Mouse (Mus musculus) embryonic facial prominence, embryonic 11.5 days (tissue): ENCODE data around the gene F2r. TPM values are rescaled to one million over a fixed set of nuclear protein-coding genes. Genes with fewer than 3 reads are reported as not detected.

ENCODE experiments used
- ATAC-seq: fragments of 200-750 bp; cut with Nextera tagmentation; replicated peaks from 2 replicates; pipeline ENCODE4 v1.8.0; 2017; ENCODE audit warnings: low read depth; ENCODE audit not compliant: insufficient number of reproducible peaks, low FRiP score, low TSS enrichment
- DNase-seq: peaks from one replicate; pipeline ENCODE4 v3.0.0-alpha.2; 2015; ENCODE audit warnings: low spot score
- H3K27ac ChIP-seq: fragments of 300-500 bp; sonication (generic); replicated peaks from 2 replicates; pipeline ENCODE4 v1.5.1; 2014; ENCODE audit warnings: mild to moderate bottlenecking, low read depth, low read length, control low read depth
- H3K27me3 ChIP-seq: fragments of 300-500 bp; sonication (generic); 2 replicates; pipeline ENCODE4 v1.6.1; 2014; ENCODE audit warnings: mild to moderate bottlenecking, low read length, moderate library complexity, mixed read lengths; ENCODE audit not compliant: control insufficient read depth, insufficient read depth
- H3K36me3 ChIP-seq: fragments of 300-500 bp; sonication (generic); replicated peaks from 2 replicates; pipeline ENCODE4 v1.6.1; 2014; ENCODE audit warnings: low read depth, mild to moderate bottlenecking, low read length, moderate library complexity, mixed read lengths; ENCODE audit not compliant: control insufficient read depth, insufficient read depth
- H3K4me1 ChIP-seq: fragments of 300-500 bp; sonication (generic); 2 replicates; pipeline ENCODE4 v1.6.1; 2014; ENCODE audit warnings: low read length, mixed read lengths; ENCODE audit not compliant: control insufficient read depth, insufficient read depth
- H3K4me2 ChIP-seq: fragments of 300-500 bp; sonication (generic); 2 replicates; pipeline ENCODE4 v1.6.1; 2014; ENCODE audit warnings: low read depth, mild to moderate bottlenecking, control low read depth, low read length, moderate library complexity
- H3K4me3 ChIP-seq: fragments of 300-500 bp; sonication (generic); 2 replicates; pipeline ENCODE4 v1.5.1; 2014; ENCODE audit warnings: low read depth, low read length, control low read depth
- H3K9ac ChIP-seq: fragments of 300-500 bp; sonication (generic); replicated peaks from 2 replicates; pipeline ENCODE4 v1.6.1; 2014; ENCODE audit warnings: mild to moderate bottlenecking, control low read depth, low read length
- H3K9me3 ChIP-seq: fragments of 300-500 bp; sonication (generic); replicated peaks from 2 replicates; pipeline ENCODE4 v1.6.1; 2016; ENCODE audit warnings: mild to moderate bottlenecking, low read length, inconsistent platforms, mixed read lengths; ENCODE audit not compliant: control insufficient read depth
- WGBS: fragments of 180-500 bp; shearing (Covaris S2); extraction: QIAGEN DNeasy Blood & Tissue Kit; methylation state at CpG from one replicate; pipeline ENCODE4 v1.1.7; 2014; 5-methylcytosine and 5-hydroxymethylcytosine counted together
- polyA plus RNA-seq: library from polyadenylated mRNA; unstranded; fragments of >200 nt; fragmentation: Nextera tagmentation; extraction: Ambion mirVana; gene quantifications from 2 replicates; pipeline ENCODE4 v1.2.1, GENCODE M21; 2014

F2r gene
- polyA plus RNA-seq, 1 experiment from 2014 or later, result 144 TPM

GRCm38 (mm10) chr13:95639336-95640116 is 21.2 kb upstream of the F2r start:
- Histone ChIP-seq H3K9me3 (no peaks in the 10 kb centered on the region), H3K27me3 (no peaks in the 10 kb centered on the region), H3K4me1 (peaks cover 3% of the 10 kb centered on the region), H3K36me3 (no peaks in the 10 kb centered on the region), H3K9ac (no peak overlapping the region), H3K27ac (no peak overlapping the region; the same call in 1 of the 2 replicates), H3K4me3 (no peak overlapping the region), H3K4me2 (no peak overlapping the region)
- ATAC-seq (no peak), DNase-seq (peak; percentile 43)
- WGBS, result 54% methylated on average over 15 of the region's 15 CpGs

- Histone ChIP-seq H3K4me2 (no peak overlapping the region), H3K9ac (no peak overlapping the region), H3K27ac (no peak overlapping the region), H3K36me3 (no peaks in the 10 kb centered on the region), H3K27me3 (no peaks in the 10 kb centered on the region), H3K4me3 (no peak overlapping the region), H3K9me3 (no peaks in the 10 kb centered on the region), H3K4me1 (peaks cover 3% of the 10 kb centered on the region)
- WGBS, result 14% methylated on average over 5 of the region's 5 CpGs
- ATAC-seq (0 out of 2 replicates have a peak, but pooled peaks have one; percentile 46), DNase-seq (peak; percentile 51)
Observed at GRCm38 (mm10) chr13:95638894-95639293, 20.6 kb upstream of the F2r start.

- DNase-seq (no peak), ATAC-seq (no peak)
- Histone ChIP-seq H3K4me3 (no peak overlapping the region), H3K4me2 (no peak overlapping the region), H3K36me3 (no peaks in the 10 kb centered on the region), H3K27me3 (no peaks in the 10 kb centered on the region), H3K4me1 (peaks cover 3% of the 10 kb centered on the region), H3K27ac (no peak overlapping the region), H3K9me3 (no peaks in the 10 kb centered on the region), H3K9ac (no peak overlapping the region)
- WGBS, result 77% methylated on average over 10 of the region's 10 CpGs
Observed at GRCm38 (mm10) chr13:95637737-95638136, 19.4 kb upstream of the F2r start.

DNA sequence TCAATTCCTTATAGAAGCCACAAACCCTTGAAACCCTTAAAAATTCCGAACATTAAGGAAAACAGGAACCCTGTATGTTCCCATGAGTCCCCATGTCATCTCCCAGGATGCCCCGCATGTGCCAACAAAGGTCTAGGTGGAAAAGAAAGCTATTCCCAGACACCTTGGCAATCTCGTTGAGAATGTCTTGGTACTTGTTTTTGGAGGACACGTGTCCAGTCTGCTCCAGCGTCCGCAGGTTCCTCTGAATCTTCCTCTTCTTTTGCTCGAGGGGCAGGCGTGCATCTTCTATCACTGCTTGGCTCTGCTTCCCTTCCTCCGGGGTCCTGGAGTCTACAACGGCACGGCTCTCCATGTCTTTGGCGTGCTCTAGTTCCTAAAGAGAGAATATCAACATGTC is 17.0 kb upstream of the F2r start:
- no peak overlapping the region for H3K27ac ChIP-seq
- no peak for ATAC-seq
- DNase-seq, result no peak
- H3K4me3 ChIP-seq, result no peak overlapping the region
- no peaks in the 10 kb centered on the region for H3K27me3 ChIP-seq
- no peak overlapping the region for H3K4me2 ChIP-seq
- H3K9me3 ChIP-seq, result no peaks in the 10 kb centered on the region
- H3K9ac ChIP-seq, result no peak overlapping the region
- WGBS, result 90% methylated on average over 12 of the region's 12 CpGs
- no peaks in the 10 kb centered on the region for H3K36me3 ChIP-seq
- peaks cover 3% of the 10 kb centered on the region for H3K4me1 ChIP-seq

- no peaks in the 10 kb centered on the region for H3K36me3 ChIP-seq
- H3K9ac ChIP-seq, result no peak overlapping the region
- no peak overlapping the region for H3K4me2 ChIP-seq
- peaks cover 3% of the 10 kb centered on the region for H3K4me1 ChIP-seq
- H3K9me3 ChIP-seq, result no peaks in the 10 kb centered on the region
- DNase-seq, result no peak
- no peak for ATAC-seq
- 39% methylated on average over 2 of the region's 2 CpGs for WGBS
- H3K27me3 ChIP-seq, result no peaks in the 10 kb centered on the region
- no peak overlapping the region for H3K27ac ChIP-seq
- no peak overlapping the region for H3K4me3 ChIP-seq
Observed at GRCm38 (mm10) chr13:95634451-95634850, 16.2 kb upstream of the F2r start.

GRCm38 (mm10) chr13:95633384-95633783 is 15.1 kb upstream of the F2r start:
- no peak overlapping the region for H3K27ac ChIP-seq
- H3K9ac ChIP-seq, result no peak overlapping the region
- H3K4me3 ChIP-seq, result no peak overlapping the region
- no peaks in the 10 kb centered on the region for H3K4me1 ChIP-seq
- H3K27me3 ChIP-seq, result no peaks in the 10 kb centered on the region
- H3K36me3 ChIP-seq, result no peaks in the 10 kb centered on the region
- H3K4me2 ChIP-seq, result no peak overlapping the region
- ATAC-seq (no peak), DNase-seq (no peak)
- no peaks in the 10 kb centered on the region for H3K9me3 ChIP-seq
- 80% methylated on average over 2 of the region's 2 CpGs for WGBS

DNA sequence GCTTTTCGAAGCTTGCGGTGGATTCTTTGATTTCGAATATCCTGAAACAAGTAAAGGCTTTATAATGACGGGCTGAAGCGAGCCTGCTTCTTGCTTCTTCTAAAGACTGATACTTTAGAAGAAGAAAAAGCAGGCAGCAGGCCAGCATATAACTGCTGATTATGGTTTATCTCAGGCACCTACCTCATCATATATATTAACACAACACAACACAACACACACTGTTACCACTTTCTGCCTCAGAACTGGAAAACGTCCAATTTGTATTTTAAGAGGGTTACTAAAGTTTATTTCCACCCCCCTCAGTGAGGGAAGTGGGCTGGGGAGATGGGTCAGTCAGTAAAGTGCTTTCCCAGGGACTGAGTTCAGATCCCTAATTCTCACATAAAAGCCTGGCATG is 13.9 kb upstream of the F2r start:
- no peak for DNase-seq
- no peak for ATAC-seq
- H3K4me3 ChIP-seq, result no peak overlapping the region
- no peak overlapping the region for H3K27ac ChIP-seq
- no peaks in the 10 kb centered on the region for H3K36me3 ChIP-seq
- no peaks in the 10 kb centered on the region for H3K27me3 ChIP-seq
- 94% methylated on average over 6 of the region's 6 CpGs for WGBS
- H3K4me2 ChIP-seq, result no peak overlapping the region
- no peak overlapping the region for H3K9ac ChIP-seq
- H3K9me3 ChIP-seq, result no peaks in the 10 kb centered on the region
- no peaks in the 10 kb centered on the region for H3K4me1 ChIP-seq

DNA sequence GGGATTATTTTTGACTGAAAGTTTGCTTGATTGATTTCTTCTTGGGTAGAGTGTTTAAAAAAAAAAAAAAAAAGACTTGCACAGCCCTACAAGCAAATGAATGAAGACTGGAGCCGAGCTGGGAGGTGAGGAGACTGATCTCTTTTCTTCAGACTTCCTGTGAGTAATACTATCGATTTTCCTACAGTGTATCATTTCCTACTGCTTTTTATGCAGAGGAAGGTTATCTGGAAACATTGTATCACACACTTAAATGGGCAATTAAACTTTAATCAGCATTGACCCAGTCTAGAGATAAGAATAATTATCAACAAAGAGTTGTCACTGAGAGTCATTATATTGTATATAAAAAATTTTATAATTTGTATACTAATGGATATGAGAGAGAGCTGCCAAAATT is 12.5 kb upstream of the F2r start:
- no peak for ATAC-seq
- H3K36me3 ChIP-seq, result no peaks in the 10 kb centered on the region
- no peak overlapping the region for H3K4me3 ChIP-seq
- no peaks in the 10 kb centered on the region for H3K9me3 ChIP-seq
- no peak overlapping the region for H3K27ac ChIP-seq
- H3K4me2 ChIP-seq, result no peak overlapping the region
- no peaks in the 10 kb centered on the region for H3K4me1 ChIP-seq
- DNase-seq, result no peak
- no peak overlapping the region for H3K9ac ChIP-seq
- H3K27me3 ChIP-seq, result no peaks in the 10 kb centered on the region
- WGBS, result 86% methylated on average over 2 of the region's 2 CpGs
